Mouse (Mus musculus) liver, postnatal 0 days (tissue): ENCODE measurements around the gene Ppp1r9b.

ENCODE experiments used
- CTCF ChIP-seq: sonication (generic); IDR thresholded peaks from 2 replicates; pipeline ENCODE4 v1.5.1; 2016; ENCODE audit warnings: antibody characterized with exemption, low read depth
- EP300 ChIP-seq: IDR thresholded peaks from 2 replicates; pipeline ENCODE4 v1.6.1; 2016; ENCODE audit warnings: antibody characterized with exemption, low read depth, mild to moderate bottlenecking

- no peak for TF ChIP-seq EP300
- no peak for TF ChIP-seq CTCF
Observed at GRCm38 (mm10) chr11:94986435-94986834, 4.4 kb upstream of the Ppp1r9b start.
